Mouse (Mus musculus) heart, adult 2 months (tissue): Measurements from ENCODE around the gene Mrps34.

Source experiments
- CTCF ChIP-seq: fragments of 200-600 bp; IDR thresholded peaks from 2 replicates; pipeline ENCODE4 v1.8.1; 2022; ENCODE audit warnings: antibody characterized with exemption, mild to moderate bottlenecking, moderate library complexity
- EP300 ChIP-seq: fragments of 200-500 bp; IDR thresholded peaks from 2 replicates; pipeline ENCODE4 v1.6.1; 2011; ENCODE audit warnings: low read depth, low read length, control low read depth; ENCODE audit not compliant: insufficient read depth

DNA sequence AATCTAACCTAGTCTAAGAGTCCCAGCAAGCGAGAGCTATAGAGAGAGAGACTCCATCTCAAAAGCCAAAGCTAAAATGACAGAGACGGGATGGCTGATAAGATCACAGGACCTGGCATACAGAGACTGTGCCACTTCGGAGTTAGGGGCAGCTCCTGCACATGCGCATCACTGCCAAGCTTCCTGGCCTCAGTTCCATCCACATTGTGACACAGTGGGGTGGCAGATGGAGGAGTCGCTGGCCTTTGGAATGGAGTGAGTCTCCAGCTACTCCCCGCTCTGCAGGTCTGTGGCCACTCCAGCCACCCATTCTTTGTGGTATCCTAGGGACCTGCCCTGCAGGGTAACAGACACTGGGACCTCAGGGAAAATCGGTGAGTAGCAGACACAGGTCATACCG lies 29.1 kb upstream of the Mrps34 start, which contains the start of gene Igfals:
- no peak for TF ChIP-seq EP300
- no peak for TF ChIP-seq CTCF
